Mouse (Mus musculus) thymus, adult 2 months (tissue): ENCODE measurements around the gene Arhgef40. TPM values are rescaled to one million over a fixed set of nuclear protein-coding genes. Genes with fewer than 3 reads are reported as not detected.

Source experiments
- DNase-seq: peaks from one replicate; pipeline ENCODE4 v3.0.0; 2021
- H3K27ac ChIP-seq: fragments of 200-500 bp; 2 replicates; pipeline ENCODE4 v1.5.1; 2012; ENCODE audit warnings: low read length, control low read depth; ENCODE audit not compliant: control insufficient read depth, insufficient read depth
- H3K27me3 ChIP-seq: fragments of 200-500 bp; 2 replicates; pipeline ENCODE4 v1.6.1; 2012; ENCODE audit warnings: mild to moderate bottlenecking, low read length, moderate library complexity, mixed read lengths; ENCODE audit not compliant: control insufficient read depth, insufficient read depth
- H3K36me3 ChIP-seq: fragments of 200-500 bp; 2 replicates; pipeline ENCODE4 v1.6.1; 2012; ENCODE audit warnings: mild to moderate bottlenecking, low read length, moderate library complexity; ENCODE audit not compliant: control insufficient read depth, insufficient read depth
- H3K4me1 ChIP-seq: fragments of 200-500 bp; replicated peaks from 2 replicates; pipeline ENCODE4 v1.6.1; 2012; ENCODE audit warnings: low read length; ENCODE audit not compliant: control insufficient read depth, insufficient read depth
- H3K4me3 ChIP-seq: fragments of 200-500 bp; 2 replicates; pipeline ENCODE4 v1.5.1; 2012; ENCODE audit warnings: mild to moderate bottlenecking, low read length, control low read depth, moderate library complexity; ENCODE audit not compliant: control insufficient read depth, insufficient read depth
- CTCF ChIP-seq: fragments of 200-500 bp; IDR thresholded peaks from 2 replicates; pipeline ENCODE4 v1.5.1; 2012; ENCODE audit warnings: mild to moderate bottlenecking, control low read depth, low read length, moderate library complexity, borderline replicate concordance; ENCODE audit not compliant: control insufficient read depth, poor library complexity, insufficient read depth; ENCODE audit errors: extremely low read depth
- POLR2A ChIP-seq: fragments of 200-500 bp; IDR thresholded peaks from 2 replicates; pipeline ENCODE4 v1.6.1; 2012; ENCODE audit warnings: mild to moderate bottlenecking, low read length, control low read depth, moderate library complexity; ENCODE audit not compliant: control insufficient read depth, poor library complexity, insufficient read depth; ENCODE audit errors: extremely low read depth
- WGBS: fragments of 180-500 bp; shearing (Covaris S2); methylation state at CpG from one replicate; pipeline ENCODE4 v1.1.7; 2018; 5-methylcytosine and 5-hydroxymethylcytosine counted together
- polyA plus RNA-seq: library from polyadenylated mRNA; depleted of rRNA; stranded (reverse); fragments of >200 nt; gene quantifications from 2 replicates; pipeline ENCODE4 v1.2.3, GENCODE M21; 2012

Arhgef40 gene
- polyA plus RNA-seq, 1 experiment: 62.3 TPM

DNA sequence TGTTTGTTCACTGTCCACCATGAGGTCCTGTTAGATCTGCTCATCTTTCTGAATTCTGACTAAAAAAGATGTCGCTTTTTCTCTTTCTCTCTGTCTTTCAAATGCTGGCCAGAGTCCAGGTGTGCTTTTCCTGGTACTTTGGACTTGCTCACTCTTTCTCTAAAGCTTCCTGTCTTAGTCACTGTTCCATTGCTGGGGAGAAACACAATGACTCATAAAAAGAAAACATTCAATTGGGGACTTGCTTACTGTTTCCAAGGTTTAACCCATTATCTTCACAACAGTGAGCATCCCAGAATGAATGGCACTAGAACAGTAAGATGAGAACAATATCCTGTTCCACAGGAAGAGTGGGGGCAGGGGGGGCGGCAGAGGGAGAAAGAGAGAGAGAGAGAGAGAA, 24.2 kb upstream of the Arhgef40 start:
- DNase-seq: no peak
- H3K4me1 ChIP-seq: no peaks in the 10 kb centered on the region
- 90% methylated on average over 2 of the region's 2 CpGs for WGBS

DNA sequence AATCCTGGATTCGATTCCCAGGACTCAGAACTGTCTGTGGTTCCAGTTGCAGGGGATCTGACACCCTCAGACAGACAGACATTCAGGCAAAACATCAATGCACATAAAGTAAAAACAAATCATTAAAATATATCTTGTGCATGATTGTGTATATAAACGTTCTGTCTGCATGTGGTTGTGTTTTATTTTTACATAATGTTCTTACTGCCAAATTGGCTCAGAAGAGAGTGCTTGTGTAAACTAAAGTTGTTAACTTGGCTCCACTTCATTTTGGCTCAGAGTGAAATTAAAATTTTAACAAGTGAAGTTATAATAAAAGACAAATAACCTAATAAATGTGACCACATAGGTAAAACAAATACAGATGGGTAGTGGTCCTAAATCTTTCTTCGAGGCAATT, 17.1 kb upstream of the Arhgef40 start:
- Histone ChIP-seq H3K36me3 (no peaks in the 10 kb centered on the region), H3K4me1 (no peaks in the 10 kb centered on the region), H3K27me3 (no peaks in the 10 kb centered on the region), H3K27ac (no peak overlapping the region), H3K4me3 (no peak overlapping the region)
- TF ChIP-seq POLR2A: no peak
- TF ChIP-seq CTCF: no peak
- WGBS: 94% methylated on average over 3 of the region's 3 CpGs
- no peak for DNase-seq

More for the DNA sequence above, 24.2 kb upstream of the Arhgef40 start:
- Histone ChIP-seq H3K36me3 (no peaks in the 10 kb centered on the region), H3K4me3 (no peak overlapping the region), H3K27ac (no peak overlapping the region), H3K27me3 (no peaks in the 10 kb centered on the region)
- TF ChIP-seq CTCF: no peak
- TF ChIP-seq POLR2A: no peak

- H3K36me3 ChIP-seq: no peaks in the 10 kb centered on the region
- no peak overlapping the region for H3K4me3 ChIP-seq
- peaks cover 6% of the 10 kb centered on the region for H3K4me1 ChIP-seq
- no peak for DNase-seq
- TF ChIP-seq POLR2A: no peak
- no peak for TF ChIP-seq CTCF
- H3K27ac ChIP-seq: no peak overlapping the region
- no peaks in the 10 kb centered on the region for H3K27me3 ChIP-seq
- WGBS: 80% methylated on average over 3 of the region's 3 CpGs
Observed at GRCm38 (mm10) chr14:51979252-51979651, 5.3 kb upstream of the Arhgef40 start.

- H3K27ac ChIP-seq: no peak overlapping the region
- no peak for TF ChIP-seq POLR2A
- no peak for TF ChIP-seq CTCF
- H3K4me1 ChIP-seq: peaks cover 24% of the 10 kb centered on the region
- DNase-seq: no peak
- H3K36me3 ChIP-seq: no peaks in the 10 kb centered on the region
- no peak overlapping the region for H3K4me3 ChIP-seq
- 86% methylated on average over 4 of the region's 4 CpGs for WGBS
- H3K27me3 ChIP-seq: no peaks in the 10 kb centered on the region
Observed at GRCm38 (mm10) chr14:51983251-51983650, 1.3 kb upstream of the Arhgef40 start.

GRCm38 (mm10) chr14:51983855-51984246, 668 bp upstream of the Arhgef40 start:
- Histone ChIP-seq H3K27me3 (no peaks in the 10 kb centered on the region), H3K4me3 (peak overlapping the region; percentile 44), H3K4me1 (peaks cover 24% of the 10 kb centered on the region), H3K27ac (no peak overlapping the region), H3K36me3 (no peaks in the 10 kb centered on the region)
- TF ChIP-seq CTCF (no peak), POLR2A (no peak)
- DNase-seq: no peak
- WGBS: 10% methylated on average over 10 of the region's 10 CpGs

- no peak overlapping the region for H3K27ac ChIP-seq
- no peaks in the 10 kb centered on the region for H3K36me3 ChIP-seq
- no peak for DNase-seq
- 9% methylated on average over 27 of the region's 27 CpGs for WGBS
- H3K4me3 ChIP-seq: peak overlapping the region; percentile 44
- TF ChIP-seq POLR2A (no peak), CTCF (no peak)
- peaks cover 33% of the 10 kb centered on the region for H3K4me1 ChIP-seq
- no peaks in the 10 kb centered on the region for H3K27me3 ChIP-seq
Observed at GRCm38 (mm10) chr14:51985301-51986152, 1.0 kb downstream of the Arhgef40 start.
